Mouse (Mus musculus) heart, adult 2 months (tissue): ENCODE results near the gene Tmem41a.

Source experiments
- CTCF ChIP-seq: fragments of 200-600 bp; IDR thresholded peaks from 2 replicates; pipeline ENCODE4 v1.8.1; 2022; ENCODE audit warnings: antibody characterized with exemption, mild to moderate bottlenecking, moderate library complexity
- POLR2A ChIP-seq: fragments of 200-500 bp; IDR thresholded peaks from 2 replicates; pipeline ENCODE4 v1.6.1; 2011; ENCODE audit warnings: mild to moderate bottlenecking, low read depth, low read length, control low read depth; ENCODE audit not compliant: insufficient read depth

GRCm38 (mm10) chr16:21887601-21888000, 59.8 kb downstream of the Tmem41a start:
- no peak for TF ChIP-seq CTCF
- TF ChIP-seq POLR2A, result no peak
